Mouse (Mus musculus) olfactory bulb, adult 2 months (tissue): ENCODE measurements around the gene Atp5k. TPM values are rescaled to one million over a fixed set of nuclear protein-coding genes. Genes with fewer than 3 reads are reported as not detected.

Source experiments
- H3K27ac ChIP-seq: fragments of 200-500 bp; 2 replicates; pipeline ENCODE4 v1.5.1; 2012; ENCODE audit warnings: low read depth, low read length; ENCODE audit not compliant: insufficient read depth
- H3K4me1 ChIP-seq: fragments of 200-500 bp; 2 replicates; pipeline ENCODE4 v1.6.1; 2012; ENCODE audit warnings: low read length; ENCODE audit not compliant: control insufficient read depth, insufficient read depth
- H3K4me3 ChIP-seq: fragments of 200-500 bp; 2 replicates; pipeline ENCODE4 v1.5.1; 2012; ENCODE audit warnings: mild to moderate bottlenecking, low read depth, low read length, moderate library complexity; ENCODE audit not compliant: insufficient read depth
- CTCF ChIP-seq: fragments of 200-500 bp; IDR thresholded peaks from 2 replicates; pipeline ENCODE4 v1.5.1; 2012; ENCODE audit warnings: low read depth, mild to moderate bottlenecking, low read length, moderate library complexity; ENCODE audit not compliant: insufficient read depth
- POLR2A ChIP-seq: fragments of 200-500 bp; IDR thresholded peaks from 2 replicates; pipeline ENCODE4 v1.6.1; 2012; ENCODE audit warnings: mild to moderate bottlenecking, low read depth, low read length, moderate library complexity; ENCODE audit not compliant: insufficient read depth
- WGBS: fragments of 180-500 bp; shearing (Covaris S2); methylation state at CpG from one replicate; pipeline ENCODE4 v1.1.7; 2018; 5-methylcytosine and 5-hydroxymethylcytosine counted together
- polyA plus RNA-seq: library from polyadenylated mRNA; stranded (reverse); fragments of >200 nt; gene quantifications from 2 replicates; pipeline ENCODE4 v1.2.4, GENCODE M21; 2012; ENCODE audit warnings: low replicate concordance; ENCODE audit not compliant: missing spikeins, insufficient read depth, insufficient read length

Gene Atp5k
- polyA plus RNA-seq, 1 experiment = not detected

GRCm38 (mm10) chr5:108461082-108462065 is 27.1 kb upstream of the Atp5k start, which contains the start of gene Pcgf3:
Pcgf3 (plus strand) TSS chr5:108461232.
- WGBS = 1% methylated on average over 61 of the region's 62 CpGs
- peaks cover 10% of the 10 kb centered on the region for H3K4me1 ChIP-seq
- peak within 1 kb of the TSS; percentile 88 for H3K4me3 ChIP-seq
- H3K27ac ChIP-seq = peak within 1 kb of the TSS; percentile 64
- TF ChIP-seq POLR2A (no peak), CTCF (no peak)

- 35% methylated on average over 6 of the region's 6 CpGs for WGBS
- Histone ChIP-seq H3K4me3 (peak overlapping the region; percentile 88), H3K4me1 (peaks cover 10% of the 10 kb centered on the region), H3K27ac (no peak overlapping the region)
- TF ChIP-seq POLR2A (no peak), CTCF (no peak)
Measured at GRCm38 (mm10) chr5:108460461-108460860, 26.2 kb upstream of the Atp5k start.

GRCm38 (mm10) chr5:108458706-108459105 is 24.5 kb upstream of the Atp5k start:
- peaks cover 10% of the 10 kb centered on the region for H3K4me1 ChIP-seq
- TF ChIP-seq CTCF = no peak
- TF ChIP-seq POLR2A = no peak
- no peak overlapping the region for H3K27ac ChIP-seq
- no peak overlapping the region for H3K4me3 ChIP-seq
- 93% methylated on average over 2 of the region's 2 CpGs for WGBS

- H3K27ac ChIP-seq = no peak overlapping the region
- H3K4me3 ChIP-seq = no peak overlapping the region
- TF ChIP-seq CTCF (no peak), POLR2A (no peak)
- 38% methylated on average over 3 of the region's 3 CpGs for WGBS
- H3K4me1 ChIP-seq = no peaks in the 10 kb centered on the region
Measured at GRCm38 (mm10) chr5:108454094-108454493, 19.8 kb upstream of the Atp5k start.

- TF ChIP-seq CTCF (no peak), POLR2A (no peak)
- Histone ChIP-seq H3K4me3 (no peak overlapping the region), H3K27ac (no peak overlapping the region), H3K4me1 (peaks cover 8% of the 10 kb centered on the region)
- 90% methylated on average over 1 of the region's 1 CpGs for WGBS
Measured at GRCm38 (mm10) chr5:108452422-108452821, 18.2 kb upstream of the Atp5k start.

GRCm38 (mm10) chr5:108451611-108452010 is 17.4 kb upstream of the Atp5k start:
- Histone ChIP-seq H3K27ac (no peak overlapping the region), H3K4me3 (no peak overlapping the region), H3K4me1 (peaks cover 8% of the 10 kb centered on the region)
- TF ChIP-seq CTCF (no peak), POLR2A (no peak)
- 93% methylated on average over 1 of the region's 1 CpGs for WGBS

- H3K4me1 ChIP-seq = peaks cover 8% of the 10 kb centered on the region
- TF ChIP-seq CTCF (no peak), POLR2A (no peak)
- WGBS = 83% methylated on average over 8 of the region's 8 CpGs
- H3K4me3 ChIP-seq = no peak overlapping the region
- H3K27ac ChIP-seq = no peak overlapping the region
Measured at GRCm38 (mm10) chr5:108450837-108451540, 16.7 kb upstream of the Atp5k start.

- Histone ChIP-seq H3K27ac (no peak within 1 kb of the TSS), H3K4me1 (peaks cover 8% of the 10 kb centered on the region), H3K4me3 (peak within 1 kb of the TSS; percentile 26; the same call in 1 of the 2 replicates)
- WGBS = 23% methylated on average over 24 of the region's 24 CpGs
- no peak for TF ChIP-seq POLR2A
- TF ChIP-seq CTCF = no peak
Measured at GRCm38 (mm10) chr5:108448785-108449668, 14.8 kb upstream of the Atp5k start, which contains the start of gene Mfsd7a. Mfsd7a (minus strand) TSS chr5:108448891.
